Mouse (Mus musculus) testis, adult 2 months (tissue): ENCODE data around the gene Srpk2.

Experiments
- CTCF ChIP-seq: fragments of 200-500 bp; IDR thresholded peaks from 2 replicates; pipeline ENCODE4 v1.5.1; 2012; ENCODE audit warnings: low read depth, mild to moderate bottlenecking, inconsistent platforms, low read length, moderate library complexity; ENCODE audit not compliant: control insufficient read depth, insufficient read depth, insufficient replicate concordance
- POLR2A ChIP-seq: fragments of 200-500 bp; IDR thresholded peaks from 2 replicates; pipeline ENCODE4 v1.6.1; 2012; ENCODE audit warnings: low read depth, mild to moderate bottlenecking, inconsistent platforms, low read length, moderate library complexity; ENCODE audit not compliant: control insufficient read depth

GRCm38 (mm10) chr5:23721956-23722355 lies 37.5 kb upstream of the Srpk2 start:
- no peak for TF ChIP-seq CTCF
- TF ChIP-seq POLR2A: no peak
